In genomic region chr12:102948778-102949394, GRCm38 (mm10) we compare ENCODE assay signal across 8 mouse cellular contexts. TPM values are rescaled to one million over a fixed set of nuclear protein-coding genes. Genes with fewer than 3 reads are reported as not detected.
DNase-seq lines count a peak whose midpoint lies in the region; ATAC-seq and TF ChIP-seq lines count a peak whose summit lies in the region.

Gene Unc79 (plus strand): TSS chr12:102948859.

- no peaks in the 10 kb centered on the region for H3K9me3 ChIP-seq in forebrain, embryonic 11.5 days (ENCODE audit: control insufficient read depth, low read length)
- H3K9me3 ChIP-seq in hindbrain, embryonic 14.5 days (ENCODE audit: control insufficient read depth, low read length) = no peaks in the 10 kb centered on the region
- H3K9me3 ChIP-seq in lung, postnatal 0 days (ENCODE audit: low read length) = no peaks in the 10 kb centered on the region

- no peak for TF ChIP-seq EP300 in lung, postnatal 0 days (IDR thresholded peaks at IDR 0.05)

- peak within 1 kb of the TSS; percentile 35 for H3K9ac ChIP-seq in forebrain, embryonic 11.5 days (ENCODE audit: low read length)
- H3K9ac ChIP-seq in hindbrain, embryonic 14.5 days = peak within 1 kb of the TSS; percentile 62
- H3K9ac ChIP-seq in lung, postnatal 0 days (replicated peaks; ENCODE audit: low read depth) = no peak within 1 kb of the TSS

- peak within 1 kb of the TSS; percentile 58 for H3K4me3 ChIP-seq in forebrain, embryonic 11.5 days (ENCODE audit: low read depth, low read length)
- H3K4me3 ChIP-seq in hindbrain, embryonic 14.5 days (replicated peaks; ENCODE audit: low read length) = peak within 1 kb of the TSS; percentile 55
- H3K4me3 ChIP-seq in lung, postnatal 0 days (ENCODE audit: low read depth, low read length) = peak within 1 kb of the TSS; percentile 38

- peak; percentile 83 for DNase-seq in R1 (ENCODE audit: low read depth, low spot score)
- peak; percentile 88 for DNase-seq in brain, embryonic 18.5 days (ENCODE audit: low read depth, low spot score)
- peak; percentile 81 for DNase-seq in forebrain, embryonic 11.5 days (ENCODE audit: low spot score)
- peak; percentile 81 for DNase-seq in hindbrain, embryonic 14.5 days (ENCODE audit: low spot score)
- peak; percentile 86 to 87 for DNase-seq in layer of hippocampus, postnatal 36 days
- DNase-seq in lung, postnatal 0 days (ENCODE audit: low spot score) = peak; percentile 34
- DNase-seq in retina, postnatal 1 day = peak; percentile 91

- H3K4me2 ChIP-seq in forebrain, embryonic 11.5 days (ENCODE audit: low read depth, low read length, severe bottlenecking) = peak within 1 kb of the TSS; percentile 73
- peak within 1 kb of the TSS; percentile 82 for H3K4me2 ChIP-seq in hindbrain, embryonic 14.5 days (replicated peaks)
- H3K4me2 ChIP-seq in lung, postnatal 0 days (replicated peaks; ENCODE audit: low read depth, low read length) = peak within 1 kb of the TSS; percentile 68

- H3K36me3 ChIP-seq in forebrain, embryonic 11.5 days (ENCODE audit: control insufficient read depth, insufficient read depth, low read length) = no peaks in the 10 kb centered on the region
- H3K36me3 ChIP-seq in hindbrain, embryonic 14.5 days (replicated peaks; ENCODE audit: control insufficient read depth, insufficient read depth) = no peaks in the 10 kb centered on the region
- H3K36me3 ChIP-seq in lung, postnatal 0 days (ENCODE audit: insufficient read depth, low read length) = no peaks in the 10 kb centered on the region

- H3K4me1 ChIP-seq in forebrain, embryonic 11.5 days (replicated peaks; ENCODE audit: control insufficient read depth, insufficient read depth, low read length) = no peaks in the 10 kb centered on the region
- peaks cover 36% of the 10 kb centered on the region for H3K4me1 ChIP-seq in hindbrain, embryonic 14.5 days (replicated peaks; ENCODE audit: control insufficient read depth, insufficient read depth, low read length)
- H3K4me1 ChIP-seq in lung, postnatal 0 days (ENCODE audit: insufficient read depth, low read depth, low read length) = peaks cover 8% of the 10 kb centered on the region

- WGBS in forebrain, embryonic 11.5 days = under 1% methylated on average over 48 of the region's 48 CpGs
- under 1% methylated on average over 47 of the region's 48 CpGs for WGBS in hindbrain, embryonic 14.5 days
- WGBS in lung, postnatal 0 days = 3% methylated on average over 45 of the region's 48 CpGs

- H3K27me3 ChIP-seq in forebrain, embryonic 11.5 days (ENCODE audit: control insufficient read depth, insufficient read depth, low read length) = peaks cover 11% of the 10 kb centered on the region; the same call in 1 of the 2 replicates
- H3K27me3 ChIP-seq in hindbrain, embryonic 14.5 days (ENCODE audit: control insufficient read depth, insufficient read depth, low read length) = no peaks in the 10 kb centered on the region
- peaks cover 7% of the 10 kb centered on the region; the same call in 1 of the 2 replicates for H3K27me3 ChIP-seq in lung, postnatal 0 days (replicated peaks; ENCODE audit: insufficient read depth, low read length)

- peak; percentile 23; the same call in 1 of the 2 replicates for TF ChIP-seq CTCF in lung, postnatal 0 days (IDR thresholded peaks at IDR 0.05)

- peak; percentile 84 for ATAC-seq in forebrain, embryonic 11.5 days (replicated peaks; ENCODE audit: low FRiP score)
- ATAC-seq in hindbrain, embryonic 14.5 days (ENCODE audit: low FRiP score) = peak; percentile 85
- peak; percentile 37 for ATAC-seq in lung, postnatal 0 days
- no peak for ATAC-seq in inflammation-experienced regulatory T-cells, adult 6 months

- peak within 1 kb of the TSS; percentile 75 for H3K27ac ChIP-seq in forebrain, embryonic 11.5 days (ENCODE audit: low read depth, low read length)
- peak within 1 kb of the TSS; percentile 96 for H3K27ac ChIP-seq in hindbrain, embryonic 14.5 days
- H3K27ac ChIP-seq in lung, postnatal 0 days (ENCODE audit: low read length) = no peak within 1 kb of the TSS

RNA-seq across cellular contexts. Expression of gene Unc79, which starts in this region (rescaled TPM):
- polyA plus RNA-seq in forebrain, embryonic 11.5 days (2014; fragmentation: Nextera tagmentation; extraction: Ambion mirVana) = 2.1 and 2.2 TPM in 2 replicates
- 10.2 and 11.3 TPM in 2 replicates for polyA plus RNA-seq in hindbrain, embryonic 14.5 days (2014; fragmentation: Nextera tagmentation; extraction: Ambion mirVana)
- 10 to 100 TPM; 53.0 to 57.7 TPM for total RNA-seq in layer of hippocampus, postnatal 36 days (2021)
- polyA plus RNA-seq in lung, postnatal 0 days (2015; fragmentation: Nextera tagmentation; extraction: Ambion mirVana) = 0.24 and 0.57 TPM in 2 replicates
- polyA plus RNA-seq in inflammation-experienced regulatory T-cells, adult 6 months (2017; shearing (Covaris generic)) = under 1 TPM; 0.19 to 0.38 (median 0.22) TPM

Comparison
In these comparisons a context has a peak if more than half of its experiments do, and no peak if none do; other contexts are left out.
1. Peak in DNase-seq, ATAC-seq, H3K4me3 ChIP-seq and H3K4me2 ChIP-seq in lung, postnatal 0 days; RNA of the gene not detected or under 1 TPM.
2. DNase-seq: peak in every context shown above with its lines; median percentile 91 in retina, postnatal 1 day; 88 in brain, embryonic 18.5 days; 86 in layer of hippocampus, postnatal 36 days; 83 in R1; 81 in forebrain, embryonic 11.5 days; 81 in hindbrain, embryonic 14.5 days; 34 in lung, postnatal 0 days.